Mouse (Mus musculus) T-helper 2 cell (primary cell): ENCODE data around the gene Cep104.

Source experiments
- in situ Hi-C: fragments of 300-600 bp; cut with MboI, MseI; formaldehyde crosslinking; loops from one replicate; pipeline ENCODE4 v1.15.1; 2025; ENCODE audit warnings: high pct_unique_total_duplicates

Gene Cep104

DNA sequence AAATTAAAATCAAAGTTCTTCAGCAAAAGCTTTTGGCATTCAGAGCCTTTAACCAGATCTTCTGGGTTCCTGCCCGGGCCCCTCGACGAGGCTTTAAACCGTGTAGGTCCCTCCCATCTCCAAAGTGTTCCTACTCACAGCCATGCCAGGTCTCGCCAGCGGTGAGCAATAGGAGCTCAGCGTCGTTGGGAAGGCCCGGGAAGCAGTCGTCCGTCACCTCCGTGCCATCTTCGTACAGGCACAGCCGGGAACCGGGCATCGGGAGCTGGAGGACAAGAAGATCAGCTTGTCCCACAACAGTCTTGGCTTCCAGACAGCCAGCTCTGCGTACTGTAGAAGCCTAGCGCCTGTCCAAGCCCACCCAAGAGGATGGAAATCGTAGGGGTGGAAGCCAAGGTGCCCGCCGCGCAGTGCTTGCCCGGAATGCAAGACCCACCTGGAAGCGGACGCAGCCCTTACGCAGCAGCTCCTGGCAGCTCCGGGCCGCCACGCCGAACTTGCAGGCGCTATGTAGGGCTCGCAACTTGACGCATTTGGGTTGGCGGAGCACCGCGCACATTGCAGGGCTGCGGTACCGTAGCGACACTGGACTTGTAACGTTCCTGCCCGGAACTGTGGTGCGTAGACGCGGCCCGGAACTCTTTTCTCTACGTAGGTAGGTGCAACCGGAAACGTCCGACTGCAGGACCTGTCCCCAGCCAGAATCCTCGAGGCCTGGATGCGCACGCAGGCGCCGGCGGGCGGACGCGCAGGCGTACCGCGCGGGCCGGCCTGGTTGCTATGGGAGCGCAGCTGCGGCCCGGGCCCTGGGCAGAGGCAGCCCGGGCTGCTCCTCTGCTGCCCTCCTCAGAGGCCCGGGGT, at the start of gene Cep104, which contains the start of gene Dffb:
TSS of gene Cep104 (plus strand) at position 764 of the 861 bp plus-strand sequence.
TSS of gene Dffb (minus strand) at position 696 of the 861 bp plus-strand sequence.
- in situ Hi-C loops: loop anchor here (5.0 to 25.0 kb wide), 3 partner anchors 38 to 1537 kb away; partner anchors contain the start of genes Lrrc47 and Ski

DNA sequence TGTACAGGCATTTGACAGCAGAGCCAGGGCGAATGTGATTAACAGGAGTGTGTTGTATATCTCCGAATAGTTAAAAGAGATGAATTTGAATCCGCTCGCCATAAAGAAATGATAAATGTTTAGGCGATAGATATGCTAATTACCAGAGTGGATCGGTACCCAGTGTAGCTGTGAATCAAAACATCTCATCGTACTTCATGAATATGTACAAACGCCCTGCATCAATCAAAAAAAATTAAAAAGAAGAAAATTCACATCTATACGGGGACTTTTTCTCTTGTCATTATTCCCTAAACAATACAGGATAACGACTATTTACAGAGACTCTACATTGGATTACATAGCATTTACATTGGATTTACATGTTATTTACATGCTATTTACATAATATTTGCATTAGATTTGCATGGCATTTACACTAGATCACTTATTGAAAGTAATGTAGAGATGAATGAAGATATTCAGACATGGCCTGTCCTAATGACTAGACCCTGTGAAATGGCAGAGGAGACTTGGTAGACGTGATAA, 46.2 kb upstream of the Cep104 start:
- in situ Hi-C loops: no loop called here

DNA sequence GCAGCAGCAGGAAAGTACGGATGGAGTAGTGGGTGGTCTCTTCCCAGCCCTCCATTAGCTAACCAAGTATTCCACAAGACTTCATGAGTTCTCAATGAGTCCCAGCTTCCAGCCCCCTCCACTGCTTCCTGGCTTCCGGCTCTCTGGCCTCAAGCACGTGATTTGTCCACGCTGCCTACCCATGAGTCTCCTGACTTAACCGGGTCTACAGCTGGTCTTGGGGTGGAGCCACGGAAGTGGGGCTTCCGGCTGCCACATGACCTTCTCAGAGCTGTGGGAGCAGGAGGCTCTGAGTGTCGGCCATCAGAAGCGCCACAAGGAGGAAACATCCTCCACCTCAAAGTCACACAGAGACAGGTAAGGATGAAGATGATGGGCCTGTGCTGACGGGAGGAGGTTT, 45.6 kb upstream of the Cep104 start:
- in situ Hi-C loops: no loop called here

DNA sequence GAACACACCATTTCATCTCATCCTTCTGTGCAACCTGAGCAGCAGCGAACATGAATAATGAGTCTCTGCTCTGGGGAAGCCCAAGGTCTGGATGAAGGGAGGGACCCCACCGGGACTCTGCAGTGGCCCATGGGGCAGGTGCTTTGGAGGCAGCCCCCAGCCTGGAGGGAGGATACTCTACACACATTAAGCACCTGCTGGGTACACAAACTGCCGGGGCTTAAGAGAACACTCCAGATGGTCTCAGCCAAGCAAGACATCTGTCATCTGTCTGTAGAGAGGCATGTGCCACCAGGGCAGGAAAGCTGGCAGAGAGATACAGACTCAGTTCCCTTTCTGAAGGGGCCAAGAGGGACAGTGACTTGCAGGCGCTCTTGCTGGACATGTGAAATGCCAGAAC, 45.1 kb upstream of the Cep104 start:
- in situ Hi-C loops: no loop called here

DNA sequence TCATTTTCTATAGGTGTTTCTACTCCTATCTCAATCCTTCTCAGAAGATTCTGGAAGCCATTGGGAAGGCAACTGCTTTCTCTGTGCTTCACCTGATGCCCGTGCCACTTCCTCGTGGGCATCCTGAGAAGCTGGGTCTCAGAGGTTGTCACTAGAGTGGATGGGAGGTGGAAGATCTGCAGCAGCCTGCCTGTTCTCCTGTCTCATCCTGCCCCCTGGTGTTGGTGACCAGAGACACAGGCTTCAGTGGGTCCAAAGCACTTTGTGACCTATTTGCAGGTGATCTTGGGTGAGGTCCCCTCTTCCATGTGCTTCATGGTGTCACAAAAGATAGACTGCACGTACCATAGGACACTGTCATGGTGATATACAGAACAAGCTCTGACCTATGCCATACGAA, 31.8 kb upstream of the Cep104 start:
- in situ Hi-C loops: no loop called here

DNA sequence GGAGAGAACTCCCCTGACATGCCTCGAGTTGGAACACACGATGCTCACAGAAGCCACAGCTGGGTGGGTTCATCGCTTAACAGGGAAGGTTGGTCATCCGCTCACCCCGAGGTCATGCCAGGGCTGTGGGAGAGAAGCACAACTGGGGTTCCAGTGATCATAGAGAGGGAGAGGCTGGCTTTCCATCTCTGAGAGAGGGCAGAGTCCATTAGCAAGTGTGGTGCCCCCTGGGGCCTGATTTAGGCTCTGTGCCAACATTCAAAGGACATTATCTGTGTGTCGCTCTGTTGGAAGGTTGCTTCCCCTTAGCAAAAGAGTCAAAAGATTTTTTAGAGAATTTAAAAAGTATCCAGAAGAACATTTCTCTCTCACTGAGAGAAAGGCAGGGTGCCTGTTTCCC, 30.7 kb upstream of the Cep104 start:
- in situ Hi-C loops: no loop called here

DNA sequence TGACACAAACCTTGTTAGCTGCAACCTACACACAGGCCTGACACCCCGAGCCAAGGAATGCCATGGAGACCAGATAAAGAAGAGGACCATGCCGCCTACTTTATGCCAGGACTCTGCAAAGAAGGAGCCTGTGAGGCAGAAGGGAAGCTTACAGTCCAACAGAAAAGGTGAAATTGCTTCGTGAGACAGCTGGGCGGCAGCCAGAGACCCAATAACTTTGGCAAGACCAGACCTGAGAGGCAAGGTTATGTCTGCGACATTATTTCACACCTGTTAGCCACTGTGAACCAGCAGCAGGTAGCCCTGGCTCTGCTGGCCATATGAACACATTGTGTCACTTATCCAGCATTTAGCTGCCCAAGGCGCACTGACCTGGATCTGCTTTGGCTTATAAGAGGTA, 29.3 kb upstream of the Cep104 start:
- in situ Hi-C loops: no loop called here

DNA sequence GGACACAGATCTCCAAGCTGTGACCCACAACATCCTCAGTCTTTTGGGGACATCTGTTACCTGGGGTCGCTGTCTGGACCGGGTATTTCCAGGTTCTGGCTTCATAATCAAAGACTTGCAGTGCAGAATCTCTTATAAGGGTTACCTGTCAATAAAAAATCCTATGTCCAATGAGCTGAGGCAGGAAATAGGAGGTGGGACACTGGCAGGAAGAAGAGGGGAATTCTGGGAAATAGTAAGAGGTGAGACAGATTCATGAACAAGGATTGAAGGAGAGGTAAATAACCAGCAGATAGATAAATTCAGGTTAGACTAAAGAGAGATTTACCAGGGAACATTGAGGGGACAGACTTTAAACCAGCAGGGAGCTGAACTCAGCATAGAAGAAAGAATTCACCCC, 24.6 kb upstream of the Cep104 start:
- in situ Hi-C loops: loop anchor here (25.0 kb wide), 2 partner anchors 1262 to 1513 kb away; partner anchors contain the start of gene Ski

DNA sequence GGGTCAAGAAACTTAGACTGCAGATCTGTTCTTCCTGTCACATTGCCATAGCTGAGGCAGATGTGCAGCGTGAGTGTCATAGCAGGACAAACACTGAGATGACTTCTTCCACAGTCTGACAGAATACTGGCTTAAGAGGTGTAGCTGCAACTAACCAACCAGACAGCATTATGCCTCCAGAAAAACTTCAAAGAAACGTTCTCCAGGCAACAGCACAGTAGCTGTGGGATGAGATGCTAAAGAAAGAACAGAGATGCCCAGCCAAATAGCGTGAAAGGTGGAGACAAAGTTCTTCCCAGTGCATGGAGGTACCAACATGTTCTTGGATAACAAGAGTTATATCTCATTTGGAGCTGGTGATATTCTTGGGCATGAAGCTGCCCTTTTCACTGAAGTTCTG, 23.8 kb upstream of the Cep104 start:
- in situ Hi-C loops: loop anchor here (25.0 kb wide), 2 partner anchors 1261 to 1514 kb away; partner anchors contain the start of gene Ski

DNA sequence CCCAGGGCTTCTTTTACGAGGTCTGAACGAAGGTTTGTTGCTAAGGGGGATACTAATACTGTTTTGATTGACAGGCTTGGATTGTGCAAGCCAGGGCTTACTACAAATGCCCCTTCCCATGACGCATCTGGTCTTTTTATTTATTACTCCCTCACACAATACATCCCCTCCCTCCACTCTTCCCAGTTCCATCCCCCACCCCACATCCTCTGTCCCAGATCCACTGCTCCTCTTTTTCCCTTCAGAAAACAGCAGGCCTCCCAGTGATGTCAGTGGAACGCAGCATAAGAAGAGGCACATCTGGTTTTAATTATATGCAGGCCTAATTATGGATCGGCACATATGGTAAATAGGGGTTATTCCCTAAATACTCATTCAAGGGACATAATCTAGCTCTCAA, 23.3 kb upstream of the Cep104 start:
- in situ Hi-C loops: loop anchor here (25.0 kb wide), 2 partner anchors 1261 to 1514 kb away; partner anchors contain the start of gene Ski

DNA sequence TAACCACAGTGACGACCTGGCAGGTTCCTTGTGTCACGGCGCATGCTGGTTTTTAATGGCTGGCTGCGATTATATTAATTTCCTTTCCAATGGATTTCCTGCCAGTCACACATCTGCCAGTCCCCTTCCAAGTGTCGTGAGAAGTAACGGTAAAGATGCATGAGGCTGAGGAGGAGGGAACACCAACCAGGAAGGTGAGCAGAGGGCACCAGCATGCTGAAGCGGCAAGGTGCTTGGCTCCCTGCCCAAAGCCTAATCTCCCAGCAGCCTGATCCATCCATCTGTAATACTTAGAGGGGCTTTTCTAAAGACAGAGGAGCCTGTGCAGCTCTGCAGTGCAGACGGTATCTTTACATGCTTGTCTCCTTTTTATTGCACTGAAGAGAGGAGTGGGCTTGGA, 19.3 kb upstream of the Cep104 start:
- in situ Hi-C loops: loop anchor here (25.0 kb wide), 2 partner anchors 1257 to 1518 kb away; partner anchors contain the start of gene Ski

DNA sequence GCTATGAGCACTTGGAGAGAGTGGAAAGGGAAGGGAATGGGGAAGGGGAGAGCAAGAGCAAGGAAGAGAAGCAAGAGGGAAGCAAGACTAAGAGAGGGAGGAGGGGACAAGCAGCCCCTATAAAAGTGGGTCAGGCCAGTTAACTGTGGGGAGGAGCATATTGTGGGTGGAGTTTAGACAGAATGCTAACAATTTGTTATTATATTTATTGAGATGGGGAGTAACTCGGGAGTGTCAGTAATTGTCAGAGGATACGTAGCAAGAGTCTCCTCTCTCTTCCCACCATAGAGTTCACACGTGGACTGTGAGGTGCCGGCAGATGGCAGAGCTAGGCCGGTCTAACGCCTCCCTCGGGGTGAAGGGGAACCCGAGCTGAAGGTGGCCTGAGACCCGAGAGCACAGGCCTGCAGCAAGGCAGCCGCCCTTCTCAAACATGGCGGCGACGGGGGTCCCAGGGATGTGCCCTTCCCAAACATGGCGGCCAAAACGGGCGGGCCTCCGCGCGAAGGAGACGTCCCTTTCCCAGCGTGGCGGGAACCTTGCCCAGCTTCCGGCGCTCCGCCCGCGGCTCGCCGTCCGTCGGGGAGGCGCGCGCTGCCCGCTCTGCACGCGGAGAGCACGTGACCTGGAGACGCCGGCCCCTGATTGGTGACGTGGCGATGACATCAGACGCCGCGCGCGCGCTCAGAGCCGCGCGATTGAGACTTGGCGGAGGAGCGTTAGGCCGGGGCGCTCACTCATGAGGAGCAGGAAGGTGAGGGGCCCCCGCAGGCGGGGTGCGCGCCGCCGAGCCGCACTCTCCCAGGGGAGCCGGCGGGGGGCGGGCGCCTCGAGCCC, 18.2 kb upstream of the Cep104 start, which contains the start of gene A430005L14Rik:
TSS of gene A430005L14Rik (plus strand) at position 669 of the 837 bp plus-strand sequence.
- in situ Hi-C loops: loop anchor here (25.0 kb wide), 2 partner anchors 1256 to 1519 kb away; partner anchors contain the start of gene Ski

DNA sequence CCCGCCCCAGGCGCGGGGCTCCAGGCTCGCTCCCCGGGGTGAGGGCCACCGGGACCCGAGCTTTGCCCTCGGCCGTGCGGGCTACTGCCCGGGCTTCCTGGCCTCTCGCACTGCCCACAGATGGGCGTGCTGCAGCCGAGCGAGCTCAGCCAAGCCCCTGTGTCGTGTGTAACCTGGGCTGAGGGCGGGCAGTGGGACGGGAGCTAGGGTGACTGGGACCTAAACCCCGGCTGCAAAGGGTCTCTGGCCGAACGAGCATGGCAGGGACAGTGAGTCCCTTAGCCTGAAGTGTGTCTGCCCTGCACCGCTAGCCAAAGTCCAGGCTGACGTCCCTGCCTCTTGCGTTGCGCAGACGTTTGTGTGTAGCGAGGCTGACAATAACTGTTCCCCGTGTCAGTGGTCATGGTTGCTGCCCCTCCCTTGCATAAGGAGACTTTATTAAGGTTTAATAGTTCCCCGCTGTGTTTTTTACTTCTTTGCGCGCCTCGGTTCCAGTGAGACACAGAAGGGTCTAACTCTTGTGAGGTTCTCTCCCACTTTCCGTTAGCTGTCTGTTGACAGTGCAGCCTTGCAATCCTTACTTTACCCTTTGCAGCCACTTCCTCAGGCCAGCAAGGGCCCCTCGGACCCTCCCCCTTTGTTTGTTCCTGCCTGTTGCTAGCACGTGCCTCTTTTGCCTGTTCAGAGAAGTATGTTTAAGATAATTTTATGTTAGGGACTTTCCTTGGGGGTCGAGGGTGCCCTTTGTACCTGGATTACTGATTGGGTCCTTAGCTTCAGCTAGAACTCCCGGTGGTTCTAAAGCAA, 17.3 kb upstream of the Cep104 start:
- in situ Hi-C loops: loop anchor here (25.0 kb wide), 2 partner anchors 1255 to 1520 kb away; partner anchors contain the start of gene Ski

DNA sequence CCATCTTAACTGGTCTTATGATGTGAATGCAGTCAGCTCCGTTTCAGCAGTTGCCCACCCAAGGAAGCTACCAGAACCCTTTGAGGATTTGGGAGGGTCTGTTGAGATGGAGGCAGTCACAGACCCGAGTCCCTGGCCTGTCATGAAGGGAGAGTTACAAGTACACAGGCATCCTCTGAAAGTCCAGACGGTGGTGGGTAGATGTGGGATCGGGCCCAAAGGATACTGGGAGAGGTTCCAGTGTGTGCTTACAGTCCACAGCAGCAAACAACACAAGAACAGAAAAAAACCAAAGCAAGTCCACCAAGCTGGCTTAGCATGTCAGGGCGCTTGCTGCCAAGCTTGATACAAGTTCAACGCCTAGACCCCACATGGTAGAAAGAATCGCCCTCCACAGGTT, 12.4 kb upstream of the Cep104 start:
- in situ Hi-C loops: loop anchor here (25.0 kb wide), 2 partner anchors 1250 to 1525 kb away; partner anchors contain the start of gene Ski

DNA sequence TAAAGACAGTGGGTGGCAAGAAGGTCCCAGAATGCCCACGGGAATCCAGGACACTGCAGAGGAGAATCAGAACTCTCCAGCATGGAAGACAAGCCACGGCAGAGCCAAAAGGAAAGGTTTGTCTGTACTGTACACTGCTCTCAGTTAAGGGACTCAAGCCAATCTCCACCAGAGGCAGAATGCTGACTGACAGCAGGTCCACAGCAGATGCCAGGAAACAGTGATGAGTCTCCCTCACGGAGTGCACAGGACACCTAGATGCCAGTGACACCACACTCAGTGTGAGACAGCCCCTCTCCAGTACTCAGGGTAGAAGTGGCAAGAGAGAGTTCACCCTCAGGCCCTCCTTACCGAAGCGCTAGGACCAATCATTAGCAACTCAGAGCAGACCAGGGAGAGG, 8.3 kb upstream of the Cep104 start:
- in situ Hi-C loops: loop anchor here (25.0 kb wide), 2 partner anchors 1246 to 1529 kb away; partner anchors contain the start of gene Ski

DNA sequence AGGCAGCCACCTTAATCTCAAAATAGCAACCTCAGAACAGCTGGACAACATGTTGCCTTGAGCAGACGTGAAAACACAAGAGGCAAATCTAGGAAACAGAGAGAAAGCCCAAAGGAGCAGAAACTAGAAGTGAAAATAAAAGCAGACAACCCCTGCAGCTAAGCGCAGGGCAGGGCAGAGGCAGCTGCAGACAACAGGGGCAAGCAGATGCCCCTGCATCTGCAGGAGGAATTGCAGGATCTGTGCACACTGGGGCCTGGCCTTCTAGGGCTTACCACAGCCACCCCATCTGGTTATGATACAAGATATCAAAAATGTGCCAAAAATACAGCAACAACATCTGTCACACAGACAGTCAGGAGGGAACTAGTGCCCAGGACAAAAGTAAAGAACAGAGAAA, 7.4 kb upstream of the Cep104 start:
- in situ Hi-C loops: loop anchor here (25.0 kb wide), 2 partner anchors 1245 to 1530 kb away; partner anchors contain the start of gene Ski

DNA sequence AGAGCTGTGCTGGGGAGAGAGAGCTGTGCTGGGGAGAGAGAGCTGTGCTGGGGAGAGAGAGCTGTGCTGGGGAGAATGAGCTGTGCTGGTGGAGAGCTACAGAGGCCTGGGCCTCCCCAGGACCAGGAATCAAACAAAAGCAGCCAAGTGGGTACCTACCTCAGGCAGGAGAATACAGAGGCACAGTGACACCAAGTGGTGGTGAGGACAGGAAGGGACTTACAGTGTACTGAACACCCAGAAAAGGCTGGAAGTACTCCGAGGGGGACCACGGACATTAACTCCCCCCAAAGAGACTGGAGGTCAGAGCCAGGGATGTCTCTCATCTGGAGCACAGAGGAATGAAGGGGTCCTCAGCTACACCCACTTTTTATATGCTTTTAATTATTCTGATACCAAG, 6.9 kb upstream of the Cep104 start:
- in situ Hi-C loops: loop anchor here (25.0 kb wide), 2 partner anchors 1244 to 1531 kb away; partner anchors contain the start of gene Ski

DNA sequence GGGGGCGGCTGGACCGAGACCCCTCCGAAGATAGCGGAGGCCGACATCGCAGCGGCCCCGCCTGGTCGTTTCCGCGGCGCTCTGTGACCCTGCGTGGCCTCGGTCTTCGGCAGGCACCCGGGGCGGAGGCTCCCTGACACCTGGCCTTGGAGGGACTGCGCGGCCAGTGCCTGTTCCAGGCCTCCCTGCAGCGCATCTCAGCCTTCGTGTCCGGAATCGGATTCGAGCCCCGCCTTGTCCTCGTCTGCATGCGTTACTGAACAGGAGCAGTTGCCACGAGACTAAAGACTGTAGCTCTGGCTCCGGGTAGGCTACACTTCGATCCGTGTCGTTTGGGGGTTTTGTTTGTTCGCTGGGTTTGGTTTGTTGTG, 283 bp downstream of the Cep104 start:
- in situ Hi-C loops: loop anchor here (5.0 kb wide), 1 partner anchor 37 kb away; the partner anchor contains the start of gene Lrrc47

DNA sequence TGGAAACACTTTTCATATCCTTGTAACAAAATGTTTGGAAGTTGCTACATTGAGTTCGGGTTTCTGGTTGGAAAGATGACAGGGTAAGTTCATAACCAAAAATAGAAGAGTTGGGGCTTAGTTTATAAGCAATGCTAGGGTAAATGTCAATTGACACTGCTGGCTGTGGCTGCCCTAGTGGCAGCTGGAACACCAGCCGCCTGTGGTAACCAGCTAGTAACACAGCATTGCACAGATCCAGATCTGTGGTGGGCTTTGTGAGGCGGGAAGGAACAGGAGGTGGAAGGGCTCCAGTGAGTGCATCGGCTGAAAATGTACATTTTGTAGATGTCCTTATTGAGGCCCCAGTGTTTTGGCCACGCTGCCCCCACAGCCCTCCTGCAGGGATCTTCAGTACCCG, 774 bp downstream of the Cep104 start:
- in situ Hi-C loops: loop anchor here (5.0 kb wide), 1 partner anchor 37 kb away; the partner anchor contains the start of gene Lrrc47

DNA sequence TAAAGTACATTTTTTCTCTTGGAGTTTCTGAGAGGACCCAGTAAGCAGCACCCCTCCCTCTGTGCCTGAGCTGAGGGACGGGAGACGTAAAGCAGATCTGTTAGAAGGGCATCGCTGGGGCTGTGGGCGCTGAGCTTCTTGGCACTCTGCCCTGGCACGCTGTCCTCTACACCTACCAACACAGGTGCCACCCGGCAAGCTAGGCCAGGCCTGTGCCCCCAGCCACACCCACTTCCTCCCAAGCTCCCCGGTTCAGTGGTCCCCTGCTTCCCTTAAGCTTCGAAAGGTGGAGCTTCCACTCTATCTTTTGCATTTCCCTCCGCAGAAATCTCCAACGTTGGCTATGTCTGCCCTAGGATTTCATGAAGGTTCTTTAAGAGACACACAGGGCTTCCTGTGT, 4.2 kb downstream of the Cep104 start:
- in situ Hi-C loops: loop anchor here (5.0 kb wide), 1 partner anchor 33 kb away; the partner anchor contains the start of gene Lrrc47
